Mouse (Mus musculus) liver, adult 2 months (tissue): Measurements from ENCODE around the gene Cd248.

Experiments
- CTCF ChIP-seq: fragments of 200-500 bp; IDR thresholded peaks from 2 replicates; pipeline ENCODE4 v1.5.1; 2011; ENCODE audit warnings: low read depth, low read length, control low read depth
- POLR2A ChIP-seq: fragments of 200-500 bp; IDR thresholded peaks from 2 replicates; pipeline ENCODE4 v1.6.1; 2011; ENCODE audit warnings: low read length, control low read depth; ENCODE audit not compliant: insufficient read depth; ENCODE audit errors: extremely low read depth

DNA sequence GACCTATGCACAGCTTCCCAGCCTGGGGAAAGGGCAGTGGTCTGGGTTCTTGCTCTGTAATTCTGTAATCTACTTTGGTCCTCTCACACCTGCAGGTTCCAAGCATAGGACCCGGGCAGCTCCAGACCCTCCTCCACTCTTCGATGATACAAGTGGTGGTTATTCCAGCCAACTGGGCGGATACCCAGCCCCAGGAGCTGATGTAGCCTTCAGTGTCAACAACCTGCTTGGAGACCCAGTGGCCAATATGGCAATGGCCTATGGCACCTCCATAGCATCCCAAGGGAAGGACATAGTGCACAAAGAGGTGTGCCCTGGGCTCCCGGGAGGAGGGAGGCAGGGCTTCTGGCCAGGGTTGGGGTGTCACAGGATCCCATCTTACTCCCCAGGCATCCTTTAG, 21.4 kb downstream of the Cd248 start:
- TF ChIP-seq CTCF (no peak), POLR2A (no peak)
